Mouse (Mus musculus) intestine, embryonic 14.5 days (tissue): Measurements from ENCODE around the gene Map3k6. TPM values are rescaled to one million over a fixed set of nuclear protein-coding genes. Genes with fewer than 3 reads are reported as not detected.

ENCODE experiments used
- ATAC-seq: fragments of 200-750 bp; cut with Nextera tagmentation; replicated peaks from 2 replicates; pipeline ENCODE4 v1.8.0; 2017; ENCODE audit warnings: low read depth, moderate number of reproducible peaks, moderate TSS enrichment, moderate library complexity; ENCODE audit not compliant: low FRiP score, low TSS enrichment
- DNase-seq: peaks from one replicate; pipeline ENCODE4 v3.0.0-alpha.2; 2018; ENCODE audit warnings: low spot score
- H3K27ac ChIP-seq: fragments of 300-500 bp; sonication (generic); 2 replicates; pipeline ENCODE4 v1.5.1; 2014; ENCODE audit warnings: low read depth, mild to moderate bottlenecking, control low read depth
- H3K27me3 ChIP-seq: fragments of 300-500 bp; sonication (generic); replicated peaks from 2 replicates; pipeline ENCODE4 v1.6.1; 2014; ENCODE audit warnings: low read length, control low read depth; ENCODE audit not compliant: control insufficient read depth, insufficient read depth
- H3K36me3 ChIP-seq: fragments of 300-500 bp; sonication (generic); 2 replicates; pipeline ENCODE4 v1.6.1; 2014; ENCODE audit warnings: low read length, control low read depth; ENCODE audit not compliant: control insufficient read depth, insufficient read depth
- H3K4me1 ChIP-seq: fragments of 300-500 bp; sonication (generic); replicated peaks from 2 replicates; pipeline ENCODE4 v1.6.1; 2014; ENCODE audit warnings: low read length, control low read depth, mixed read lengths; ENCODE audit not compliant: control insufficient read depth, insufficient read depth
- H3K4me2 ChIP-seq: fragments of 300-500 bp; sonication (generic); 2 replicates; pipeline ENCODE4 v1.6.1; 2014; ENCODE audit warnings: low read length
- H3K4me3 ChIP-seq: fragments of 300-500 bp; sonication (generic); 2 replicates; pipeline ENCODE4 v1.5.1; 2014; ENCODE audit warnings: low read depth, low read length, control low read depth, mixed read lengths
- H3K9ac ChIP-seq: fragments of 300-500 bp; sonication (generic); 2 replicates; pipeline ENCODE4 v1.6.1; 2014; ENCODE audit warnings: mild to moderate bottlenecking, low read length
- H3K9me3 ChIP-seq: fragments of 300-500 bp; sonication (generic); 2 replicates; pipeline ENCODE4 v1.6.1; 2016; ENCODE audit warnings: low read length, control low read depth; ENCODE audit not compliant: control insufficient read depth
- WGBS: fragments of 180-500 bp; shearing (Covaris S2); extraction: QIAGEN DNeasy Blood & Tissue Kit; methylation state at CpG from one replicate; pipeline ENCODE4 v1.1.7; 2014; 5-methylcytosine and 5-hydroxymethylcytosine counted together
- polyA plus RNA-seq: library from polyadenylated mRNA; unstranded; fragments of >200 nt; fragmentation: Nextera tagmentation; extraction: Ambion mirVana; gene quantifications from 2 replicates; pipeline ENCODE4 v1.2.1, GENCODE M21; 2014

Gene Map3k6
- polyA plus RNA-seq, 1 experiment from 2014 or later, result 2.8 TPM

- 59% methylated on average over 6 of the region's 6 CpGs for WGBS
- Histone ChIP-seq H3K4me1 (peaks cover 56% of the 10 kb centered on the region), H3K4me2 (peak overlapping the region; percentile 9; the same call in 1 of the 2 replicates)
Measured at GRCm38 (mm10) chr4:133199743-133200142, 40.9 kb upstream of the Map3k6 start.

GRCm38 (mm10) chr4:133200343-133200742, 40.3 kb upstream of the Map3k6 start:
- Histone ChIP-seq H3K4me1 (peaks cover 56% of the 10 kb centered on the region), H3K9me3 (no peaks in the 10 kb centered on the region), H3K27me3 (no peaks in the 10 kb centered on the region), H3K4me2 (peak overlapping the region; percentile 9; the same call in 1 of the 2 replicates), H3K9ac (no peak overlapping the region), H3K4me3 (no peak overlapping the region), H3K36me3 (peaks cover 16% of the 10 kb centered on the region), H3K27ac (peak overlapping the region; percentile 72)
- 31% methylated on average over 21 of the region's 21 CpGs for WGBS
- DNase-seq (no peak), ATAC-seq (no peak)

More at GRCm38 (mm10) chr4:133199743-133200142, 40.9 kb upstream of the Map3k6 start:
- DNase-seq (no peak), ATAC-seq (no peak)
- H3K9me3 ChIP-seq, result no peaks in the 10 kb centered on the region
- no peaks in the 10 kb centered on the region for H3K27me3 ChIP-seq
- H3K4me3 ChIP-seq, result no peak overlapping the region
- H3K27ac ChIP-seq, result peak overlapping the region; percentile 72
- H3K9ac ChIP-seq, result no peak overlapping the region
- peaks cover 21% of the 10 kb centered on the region for H3K36me3 ChIP-seq

- 62% methylated on average over 8 of the region's 8 CpGs for WGBS
- peaks cover 56% of the 10 kb centered on the region for H3K4me1 ChIP-seq
- DNase-seq, result peak; percentile 75
- no peaks in the 10 kb centered on the region for H3K27me3 ChIP-seq
- H3K36me3 ChIP-seq, result peaks cover 8% of the 10 kb centered on the region
- H3K9me3 ChIP-seq, result no peaks in the 10 kb centered on the region
- no peak overlapping the region for H3K4me2 ChIP-seq
- no peak overlapping the region for H3K4me3 ChIP-seq
- H3K27ac ChIP-seq, result peak overlapping the region; percentile 72
- H3K9ac ChIP-seq, result no peak overlapping the region
- ATAC-seq, result peak; percentile 41; the same call in 1 of the 2 replicates
Measured at GRCm38 (mm10) chr4:133201006-133201771, 39.4 kb upstream of the Map3k6 start.

GRCm38 (mm10) chr4:133202254-133202653, 38.4 kb upstream of the Map3k6 start:
- Histone ChIP-seq H3K4me2 (no peak overlapping the region), H3K9ac (no peak overlapping the region), H3K36me3 (no peaks in the 10 kb centered on the region; the same call in 1 of the 2 replicates), H3K27me3 (no peaks in the 10 kb centered on the region), H3K4me1 (peaks cover 46% of the 10 kb centered on the region), H3K4me3 (no peak overlapping the region), H3K9me3 (no peaks in the 10 kb centered on the region), H3K27ac (no peak overlapping the region)
- 95% methylated on average over 3 of the region's 3 CpGs for WGBS
- ATAC-seq, result no peak
- no peak for DNase-seq

GRCm38 (mm10) chr4:133203591-133203990, 37.0 kb upstream of the Map3k6 start:
- no peak overlapping the region for H3K27ac ChIP-seq
- ATAC-seq, result no peak
- no peak overlapping the region for H3K4me3 ChIP-seq
- WGBS, result 68% methylated on average over 3 of the region's 3 CpGs
- no peaks in the 10 kb centered on the region for H3K9me3 ChIP-seq
- no peak for DNase-seq
- no peak overlapping the region for H3K4me2 ChIP-seq
- H3K9ac ChIP-seq, result no peak overlapping the region
- no peaks in the 10 kb centered on the region for H3K36me3 ChIP-seq
- H3K4me1 ChIP-seq, result peaks cover 33% of the 10 kb centered on the region
- H3K27me3 ChIP-seq, result no peaks in the 10 kb centered on the region

GRCm38 (mm10) chr4:133204379-133204778, 36.2 kb upstream of the Map3k6 start:
- ATAC-seq (no peak), DNase-seq (no peak)
- Histone ChIP-seq H3K4me1 (peaks cover 27% of the 10 kb centered on the region), H3K4me3 (no peak overlapping the region), H3K9me3 (no peaks in the 10 kb centered on the region), H3K4me2 (no peak overlapping the region), H3K27ac (peak overlapping the region; percentile 66), H3K27me3 (no peaks in the 10 kb centered on the region), H3K36me3 (no peaks in the 10 kb centered on the region), H3K9ac (0 out of 2 replicates have a peak overlapping the region, but pooled peaks have one; percentile 11)
- WGBS, result 11% methylated on average over 7 of the region's 7 CpGs

- 4% methylated on average over 11 of the region's 11 CpGs for WGBS
- Histone ChIP-seq H3K9me3 (no peaks in the 10 kb centered on the region), H3K4me2 (no peak overlapping the region), H3K4me3 (no peak overlapping the region), H3K27me3 (peaks cover 23% of the 10 kb centered on the region), H3K9ac (no peak overlapping the region), H3K36me3 (no peaks in the 10 kb centered on the region), H3K4me1 (peaks cover 14% of the 10 kb centered on the region), H3K27ac (no peak overlapping the region)
- DNase-seq (peak; percentile 77), ATAC-seq (no peak; the same call in 1 of the 2 replicates)
Measured at GRCm38 (mm10) chr4:133209366-133209765, 31.3 kb upstream of the Map3k6 start.

GRCm38 (mm10) chr4:133210023-133210787, 30.4 kb upstream of the Map3k6 start:
- DNase-seq, result no peak
- no peak for ATAC-seq
- Histone ChIP-seq H3K27me3 (peaks cover 24% of the 10 kb centered on the region), H3K4me2 (no peak overlapping the region), H3K9ac (no peak overlapping the region), H3K36me3 (no peaks in the 10 kb centered on the region), H3K27ac (no peak overlapping the region), H3K9me3 (no peaks in the 10 kb centered on the region), H3K4me1 (peaks cover 11% of the 10 kb centered on the region), H3K4me3 (no peak overlapping the region)
- WGBS, result 93% methylated on average over 24 of the region's 24 CpGs
